Mouse (Mus musculus) hindbrain, embryonic 12.5 days (tissue): ENCODE data around the gene Itga11. TPM values are rescaled to one million over a fixed set of nuclear protein-coding genes. Genes with fewer than 3 reads are reported as not detected.
A peak's percentile ranks its signal among the peaks of the same experiment; 100 is the strongest.

ENCODE experiments used
- ATAC-seq: fragments of 200-750 bp; cut with Nextera tagmentation; 2 replicates; pipeline ENCODE4 v1.8.0; 2017; ENCODE audit warnings: moderate TSS enrichment; ENCODE audit not compliant: low FRiP score
- H3K27ac ChIP-seq: fragments of 300-500 bp; sonication (generic); 2 replicates; pipeline ENCODE4 v1.5.1; 2016; ENCODE audit warnings: mild to moderate bottlenecking
- H3K27me3 ChIP-seq: fragments of 300-500 bp; sonication (generic); 2 replicates; pipeline ENCODE4 v1.6.1; 2016; ENCODE audit warnings: mild to moderate bottlenecking
- H3K36me3 ChIP-seq: fragments of 300-500 bp; sonication (generic); 2 replicates; pipeline ENCODE4 v1.6.1; 2016; ENCODE audit warnings: mild to moderate bottlenecking
- H3K4me1 ChIP-seq: fragments of 300-500 bp; sonication (generic); 2 replicates; pipeline ENCODE4 v1.6.1; 2016
- H3K4me2 ChIP-seq: fragments of 300-500 bp; sonication (generic); replicated peaks from 2 replicates; pipeline ENCODE4 v1.6.1; 2016; ENCODE audit warnings: mild to moderate bottlenecking
- H3K4me3 ChIP-seq: fragments of 300-500 bp; sonication (generic); 2 replicates; pipeline ENCODE4 v1.5.1; 2016; ENCODE audit warnings: mild to moderate bottlenecking
- H3K9ac ChIP-seq: fragments of 300-500 bp; sonication (generic); 2 replicates; pipeline ENCODE4 v1.6.1; 2016; ENCODE audit warnings: mild to moderate bottlenecking, moderate library complexity
- H3K9me3 ChIP-seq: fragments of 300-500 bp; sonication (generic); replicated peaks from 2 replicates; pipeline ENCODE4 v1.6.1; 2016; ENCODE audit warnings: mild to moderate bottlenecking
- WGBS: fragments of 180-500 bp; shearing (Covaris S2); methylation state at CpG from one replicate; pipeline ENCODE4 v1.1.7; 2016; 5-methylcytosine and 5-hydroxymethylcytosine counted together
- polyA plus RNA-seq: library from polyadenylated mRNA; unstranded; fragments of >200 nt; fragmentation: Nextera tagmentation; extraction: Ambion mirVana; gene quantifications from 2 replicates; pipeline ENCODE4 v1.2.1, GENCODE M21; 2016

Gene Itga11
- polyA plus RNA-seq, 1 experiment from 2014 or later, result 4.6 TPM

DNA sequence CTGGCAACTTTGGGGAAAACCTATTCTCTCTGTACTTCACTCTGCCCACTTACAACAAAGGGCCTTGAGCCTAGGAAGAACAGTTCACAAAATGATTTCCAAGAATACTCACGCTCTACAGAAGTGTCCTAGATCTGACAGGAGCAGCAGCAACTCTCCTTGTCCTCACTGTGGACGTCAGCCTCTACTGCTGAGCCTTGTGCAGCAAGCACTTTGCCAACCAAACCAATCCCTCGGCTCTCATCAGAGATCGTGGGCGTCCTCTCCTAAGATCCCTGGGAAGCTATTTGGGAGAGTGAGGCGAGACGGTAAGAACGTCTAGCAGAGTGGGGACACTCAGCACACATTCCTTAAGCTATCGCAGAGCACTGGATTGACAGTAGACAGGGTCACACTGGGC, 17.6 kb downstream of the Itga11 start:
- no peak for ATAC-seq
- Histone ChIP-seq H3K4me3 (no peak overlapping the region), H3K36me3 (no peaks in the 10 kb centered on the region), H3K4me1 (0 out of 2 replicates have a peak, but pooled peaks cover 3% of the 10 kb centered on the region), H3K27ac (no peak overlapping the region), H3K9me3 (no peaks in the 10 kb centered on the region), H3K4me2 (no peak overlapping the region), H3K27me3 (no peaks in the 10 kb centered on the region), H3K9ac (no peak overlapping the region)
- 77% methylated on average over 9 of the region's 9 CpGs for WGBS

DNA sequence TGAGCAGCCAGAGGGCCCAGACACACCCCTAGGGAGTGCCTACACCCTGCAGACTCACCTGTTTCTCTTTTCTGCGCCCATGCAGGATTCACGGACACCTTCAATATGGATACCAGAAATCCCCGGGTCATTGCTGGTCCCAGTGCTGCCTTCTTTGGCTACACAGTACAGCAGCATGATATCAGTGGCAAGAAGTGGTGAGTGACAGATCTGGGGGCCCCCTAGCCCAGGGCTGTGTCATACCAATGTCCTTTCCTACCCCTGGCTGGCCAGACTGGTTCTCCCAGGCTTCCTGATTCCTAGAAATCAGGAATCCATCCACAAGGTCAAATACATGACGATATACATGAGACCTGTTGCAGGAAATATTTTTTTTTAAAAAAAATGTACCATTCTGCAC, 19.2 kb downstream of the Itga11 start:
- no peak for ATAC-seq
- Histone ChIP-seq H3K4me3 (no peak overlapping the region), H3K4me1 (0 out of 2 replicates have a peak, but pooled peaks cover 3% of the 10 kb centered on the region), H3K9ac (no peak overlapping the region), H3K4me2 (no peak overlapping the region), H3K27ac (no peak overlapping the region), H3K36me3 (no peaks in the 10 kb centered on the region), H3K27me3 (no peaks in the 10 kb centered on the region), H3K9me3 (no peaks in the 10 kb centered on the region)
- 84% methylated on average over 4 of the region's 4 CpGs for WGBS

DNA sequence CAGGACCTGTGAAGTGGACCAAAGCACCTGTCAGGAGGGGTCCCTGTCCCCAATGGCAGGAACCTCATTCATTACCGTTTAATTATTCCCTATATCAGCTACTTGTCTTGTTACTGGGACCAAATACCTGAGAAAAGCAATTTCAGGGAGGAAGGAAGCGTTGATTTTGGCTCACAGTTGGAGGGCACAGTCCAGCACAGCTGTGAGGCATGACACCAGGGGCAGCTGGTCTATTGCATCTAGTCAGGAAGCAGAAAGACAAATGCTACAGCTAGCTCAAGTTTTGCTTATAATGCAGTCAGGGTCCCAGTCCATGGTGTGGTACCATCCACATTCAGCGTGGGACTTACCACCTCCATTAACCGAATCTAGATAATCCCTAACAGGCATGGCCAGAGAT, 29.6 kb downstream of the Itga11 start:
- Histone ChIP-seq H3K27ac (no peak overlapping the region), H3K9ac (no peak overlapping the region), H3K9me3 (no peaks in the 10 kb centered on the region), H3K4me1 (peaks cover 13% of the 10 kb centered on the region), H3K4me2 (no peak overlapping the region), H3K4me3 (no peak overlapping the region), H3K27me3 (peaks cover 4% of the 10 kb centered on the region; the same call in 1 of the 2 replicates), H3K36me3 (no peaks in the 10 kb centered on the region)
- ATAC-seq, result no peak
- 86% methylated on average over 4 of the region's 4 CpGs for WGBS

DNA sequence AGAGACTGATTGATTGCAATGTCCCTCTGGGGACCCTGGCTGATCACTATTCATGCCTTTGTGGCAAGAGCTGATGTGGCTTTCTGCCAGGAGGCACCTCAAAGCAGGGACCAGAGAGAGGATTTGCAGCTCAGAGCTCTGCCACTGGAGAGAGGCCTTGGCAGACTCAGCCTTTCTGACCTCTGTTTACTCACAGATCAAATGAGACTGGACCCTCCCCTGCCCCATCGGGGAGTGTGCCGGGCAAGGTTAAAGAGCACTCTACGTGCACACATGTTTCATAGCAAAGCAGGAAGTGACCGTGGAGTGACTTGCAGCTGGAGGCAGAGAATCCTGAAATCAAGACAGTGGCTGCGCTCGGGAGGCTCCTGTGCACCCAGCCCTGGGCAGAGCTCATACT, 30.2 kb downstream of the Itga11 start:
- H3K36me3 ChIP-seq, result no peaks in the 10 kb centered on the region
- no peak for ATAC-seq
- no peaks in the 10 kb centered on the region for H3K9me3 ChIP-seq
- H3K4me3 ChIP-seq, result no peak overlapping the region
- WGBS, result 47% methylated on average over 6 of the region's 6 CpGs
- H3K27me3 ChIP-seq, result peaks cover 4% of the 10 kb centered on the region; the same call in 1 of the 2 replicates
- H3K9ac ChIP-seq, result no peak overlapping the region
- H3K27ac ChIP-seq, result 0 out of 2 replicates have a peak overlapping the region, but pooled peaks have one; percentile 30
- H3K4me1 ChIP-seq, result peaks cover 13% of the 10 kb centered on the region
- no peak overlapping the region for H3K4me2 ChIP-seq

DNA sequence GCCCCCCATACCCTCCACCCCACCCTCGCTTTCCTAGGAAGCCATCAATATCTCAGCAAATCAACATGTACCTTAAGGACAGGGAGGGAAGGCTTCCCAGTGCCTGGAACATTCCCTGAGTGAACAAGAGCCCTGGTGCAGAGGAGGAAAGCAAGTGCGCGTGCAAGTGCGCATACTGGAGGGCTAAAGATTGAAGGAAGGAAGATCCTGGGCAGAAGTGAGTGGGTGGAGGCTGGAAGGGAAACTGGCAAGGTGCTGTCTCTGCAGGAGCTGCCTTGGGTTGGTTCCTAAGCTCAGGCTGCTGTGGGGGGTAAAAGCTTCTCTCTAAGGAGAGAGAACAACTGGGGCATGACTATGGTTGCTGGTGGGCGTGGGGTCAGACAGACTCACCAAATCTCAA, 32.4 kb downstream of the Itga11 start:
- 0 out of 2 replicates have a peak, but pooled peaks cover 3% of the 10 kb centered on the region for H3K9me3 ChIP-seq
- no peak overlapping the region for H3K4me2 ChIP-seq
- no peak for ATAC-seq
- no peak overlapping the region for H3K4me3 ChIP-seq
- H3K27me3 ChIP-seq, result peaks cover 4% of the 10 kb centered on the region; the same call in 1 of the 2 replicates
- H3K36me3 ChIP-seq, result no peaks in the 10 kb centered on the region
- 84% methylated on average over 5 of the region's 5 CpGs for WGBS
- no peak overlapping the region for H3K27ac ChIP-seq
- no peak overlapping the region for H3K9ac ChIP-seq
- peaks cover 13% of the 10 kb centered on the region for H3K4me1 ChIP-seq

DNA sequence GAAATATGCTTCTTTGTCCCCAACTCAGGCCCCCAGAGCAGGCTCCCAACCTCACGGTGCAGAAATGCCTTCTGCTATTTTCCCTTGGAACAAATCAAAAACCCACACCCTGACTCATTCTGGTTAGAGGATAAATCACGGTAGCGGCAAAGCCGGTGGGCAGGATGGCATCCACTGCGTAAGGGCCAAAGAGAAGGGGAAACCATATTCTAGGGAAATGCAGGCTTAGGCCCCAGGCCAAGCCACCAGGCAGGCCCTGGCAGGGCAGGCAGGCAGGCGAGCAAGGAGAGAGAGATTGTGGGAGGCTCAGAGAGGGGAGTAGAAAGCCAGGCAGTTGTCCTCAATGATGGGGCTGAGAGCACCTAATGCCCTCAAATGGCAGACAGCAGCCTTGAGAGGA, 34.7 kb downstream of the Itga11 start:
- Histone ChIP-seq H3K27ac (no peak overlapping the region), H3K36me3 (no peaks in the 10 kb centered on the region), H3K27me3 (peaks cover 4% of the 10 kb centered on the region; the same call in 1 of the 2 replicates), H3K4me1 (peaks cover 13% of the 10 kb centered on the region), H3K9ac (no peak overlapping the region), H3K9me3 (0 out of 2 replicates have a peak, but pooled peaks cover 3% of the 10 kb centered on the region), H3K4me2 (no peak overlapping the region), H3K4me3 (no peak overlapping the region)
- ATAC-seq, result no peak
- WGBS, result 91% methylated on average over 6 of the region's 6 CpGs

DNA sequence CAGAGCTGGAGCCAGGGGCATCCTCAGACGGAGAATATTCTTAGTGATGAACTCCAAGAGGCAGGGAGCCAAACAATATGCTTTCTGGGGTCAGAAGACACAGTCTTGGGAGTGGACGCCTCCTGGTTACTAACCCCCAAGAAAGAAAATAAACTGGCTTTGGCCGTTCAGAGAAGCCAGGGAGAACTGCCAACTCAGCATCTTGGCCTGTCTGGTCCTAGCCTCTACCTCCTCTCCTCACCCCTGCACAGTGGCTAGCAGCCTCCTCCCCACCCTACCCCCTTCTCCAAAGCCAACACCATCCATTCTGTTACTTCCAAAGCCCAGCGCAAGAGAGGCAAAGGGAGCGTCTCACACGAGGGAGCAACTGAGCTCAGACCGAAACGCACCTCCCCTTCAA, 35.4 kb downstream of the Itga11 start:
- Histone ChIP-seq H3K4me1 (peaks cover 15% of the 10 kb centered on the region), H3K9me3 (0 out of 2 replicates have a peak, but pooled peaks cover 3% of the 10 kb centered on the region), H3K4me3 (no peak overlapping the region), H3K36me3 (no peaks in the 10 kb centered on the region), H3K27me3 (peaks cover 4% of the 10 kb centered on the region; the same call in 1 of the 2 replicates), H3K27ac (no peak overlapping the region; the same call in 1 of the 2 replicates), H3K9ac (no peak overlapping the region), H3K4me2 (no peak overlapping the region)
- no peak for ATAC-seq
- 80% methylated on average over 8 of the region's 8 CpGs for WGBS

DNA sequence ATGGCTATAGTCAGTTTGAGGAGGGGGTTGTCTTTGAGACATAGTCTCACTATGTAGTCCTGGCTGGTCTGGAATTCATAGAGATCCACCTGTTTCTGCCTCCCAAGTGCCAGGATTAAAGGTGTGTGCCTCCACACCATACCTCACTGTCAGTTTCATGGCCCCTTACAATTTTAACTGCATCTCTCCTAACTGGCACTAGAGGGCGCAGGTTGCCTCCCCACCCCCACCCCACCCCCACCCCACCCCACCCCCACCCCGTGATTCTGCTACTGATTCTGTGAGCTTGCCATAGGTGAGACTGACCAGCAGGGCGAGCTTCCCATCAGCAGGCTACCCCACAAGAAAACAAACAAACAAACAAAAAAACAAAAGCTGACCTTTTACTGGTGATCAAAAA, 36.7 kb downstream of the Itga11 start:
- ATAC-seq, result no peak
- 53% methylated on average over 3 of the region's 3 CpGs for WGBS

DNA sequence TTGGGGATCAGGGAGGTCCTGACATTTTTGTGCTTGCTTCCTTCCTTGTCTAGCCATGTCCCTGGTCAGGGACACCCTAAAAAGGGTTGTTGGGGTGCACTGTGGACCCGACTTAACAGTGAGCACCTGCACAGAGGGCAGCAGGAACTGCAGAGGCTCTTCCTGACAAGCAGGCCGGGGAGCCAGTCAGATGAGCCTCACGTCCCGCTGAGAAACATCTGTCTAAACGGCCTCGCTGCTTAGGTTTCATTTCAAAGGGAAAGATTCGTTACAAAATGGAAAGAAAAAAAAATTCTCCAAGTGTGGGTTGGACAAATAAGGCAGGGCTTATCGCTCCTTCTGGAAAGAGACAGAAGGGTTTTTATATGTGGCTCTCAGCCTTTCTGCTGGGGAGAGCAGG, 40.4 kb downstream of the Itga11 start:
- H3K4me2 ChIP-seq, result no peak overlapping the region
- no peak for ATAC-seq

More for the DNA sequence above, 36.7 kb downstream of the Itga11 start:
- Histone ChIP-seq H3K9ac (no peak overlapping the region), H3K27me3 (peaks cover 4% of the 10 kb centered on the region; the same call in 1 of the 2 replicates), H3K4me3 (no peak overlapping the region), H3K27ac (no peak overlapping the region), H3K9me3 (0 out of 2 replicates have a peak, but pooled peaks cover 3% of the 10 kb centered on the region), H3K4me1 (peaks cover 13% of the 10 kb centered on the region; the same call in 1 of the 2 replicates), H3K36me3 (no peaks in the 10 kb centered on the region), H3K4me2 (no peak overlapping the region)

DNA sequence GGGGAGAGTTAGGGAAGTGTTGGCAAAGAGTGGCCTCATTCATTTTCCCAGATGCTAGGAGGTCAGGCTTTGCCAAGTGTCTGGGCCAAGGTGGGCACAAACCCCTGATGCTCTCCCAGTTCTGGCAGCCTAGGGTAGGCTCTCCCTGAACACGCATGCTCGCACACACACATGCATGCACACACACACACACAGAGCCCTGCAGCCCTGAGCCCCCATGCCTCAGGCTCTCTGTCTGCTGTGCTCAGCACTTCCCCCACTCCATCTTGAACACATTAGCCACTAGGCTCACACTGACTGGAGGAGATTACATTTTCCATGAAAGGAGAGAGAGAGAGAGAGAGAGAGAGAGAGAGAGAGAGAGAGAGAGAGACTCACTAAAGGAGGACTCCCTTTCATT, 44.2 kb downstream of the Itga11 start:
- no peak for ATAC-seq
- peaks cover 21% of the 10 kb centered on the region for H3K4me1 ChIP-seq
- H3K27ac ChIP-seq, result no peak overlapping the region
- no peaks in the 10 kb centered on the region for H3K36me3 ChIP-seq
- 68% methylated on average over 2 of the region's 2 CpGs for WGBS
- H3K9ac ChIP-seq, result no peak overlapping the region
- no peaks in the 10 kb centered on the region for H3K27me3 ChIP-seq
- no peak overlapping the region for H3K4me3 ChIP-seq
- no peaks in the 10 kb centered on the region for H3K9me3 ChIP-seq
- H3K4me2 ChIP-seq, result no peak overlapping the region

More for the DNA sequence above, 40.4 kb downstream of the Itga11 start:
- Histone ChIP-seq H3K4me1 (peaks cover 14% of the 10 kb centered on the region; the same call in 1 of the 2 replicates), H3K9me3 (0 out of 2 replicates have a peak, but pooled peaks cover 3% of the 10 kb centered on the region), H3K36me3 (no peaks in the 10 kb centered on the region), H3K9ac (no peak overlapping the region; the same call in 1 of the 2 replicates), H3K27me3 (no peaks in the 10 kb centered on the region), H3K4me3 (no peak overlapping the region), H3K27ac (peak overlapping the region; percentile 46; the same call in 1 of the 2 replicates)
- 43% methylated on average over 8 of the region's 8 CpGs for WGBS

DNA sequence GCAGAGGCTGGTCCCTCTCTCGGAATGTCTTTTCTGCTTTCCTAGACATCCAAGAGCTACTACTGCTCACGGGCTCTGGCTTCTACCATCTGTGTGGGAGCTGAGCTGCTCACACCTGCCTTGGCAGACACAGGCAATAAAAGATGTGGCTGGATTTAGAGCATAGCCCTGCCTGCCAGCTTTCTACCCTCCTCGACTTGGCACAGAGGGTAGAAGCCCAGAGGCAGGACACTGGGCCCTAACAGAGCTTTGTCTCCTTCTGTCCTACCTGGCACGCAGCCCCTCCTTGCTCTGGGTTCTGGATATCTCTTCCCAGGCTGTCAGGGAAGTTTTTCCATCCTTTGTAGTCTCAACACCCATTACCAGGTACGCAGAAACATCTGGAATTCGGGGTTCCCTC, 45.1 kb downstream of the Itga11 start:
- H3K9me3 ChIP-seq, result no peaks in the 10 kb centered on the region
- no peak overlapping the region for H3K27ac ChIP-seq
- WGBS, result 76% methylated on average over 6 of the region's 6 CpGs
- no peak overlapping the region for H3K9ac ChIP-seq
- no peak overlapping the region for H3K4me3 ChIP-seq
- no peak for ATAC-seq
- no peaks in the 10 kb centered on the region for H3K27me3 ChIP-seq
- H3K4me1 ChIP-seq, result peaks cover 17% of the 10 kb centered on the region
- H3K4me2 ChIP-seq, result no peak overlapping the region
- H3K36me3 ChIP-seq, result no peaks in the 10 kb centered on the region

DNA sequence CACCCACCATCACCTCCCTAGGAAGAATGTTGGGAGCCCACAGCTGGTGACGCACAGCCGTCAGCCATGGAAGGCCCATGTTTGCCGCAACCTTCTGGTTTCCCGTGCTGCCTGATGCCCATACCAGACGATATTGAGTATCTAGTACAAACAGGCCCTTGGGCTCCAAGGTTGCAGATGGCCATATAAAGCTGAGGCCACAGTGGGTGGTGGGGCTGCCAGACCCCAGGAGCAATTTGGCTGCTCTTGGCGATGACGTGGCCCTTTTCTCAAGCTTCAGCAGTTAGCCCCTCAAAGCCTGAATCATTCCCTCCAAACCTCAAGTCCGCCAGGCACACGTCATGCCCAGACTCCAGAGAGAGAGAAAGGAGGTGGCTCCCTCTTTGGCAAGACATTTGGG, 46.5 kb downstream of the Itga11 start:
- Histone ChIP-seq H3K4me2 (no peak overlapping the region), H3K9ac (no peak overlapping the region), H3K27me3 (no peaks in the 10 kb centered on the region), H3K4me3 (no peak overlapping the region), H3K27ac (no peak overlapping the region), H3K9me3 (no peaks in the 10 kb centered on the region), H3K36me3 (no peaks in the 10 kb centered on the region), H3K4me1 (peaks cover 10% of the 10 kb centered on the region)
- no peak for ATAC-seq
- 85% methylated on average over 9 of the region's 9 CpGs for WGBS

DNA sequence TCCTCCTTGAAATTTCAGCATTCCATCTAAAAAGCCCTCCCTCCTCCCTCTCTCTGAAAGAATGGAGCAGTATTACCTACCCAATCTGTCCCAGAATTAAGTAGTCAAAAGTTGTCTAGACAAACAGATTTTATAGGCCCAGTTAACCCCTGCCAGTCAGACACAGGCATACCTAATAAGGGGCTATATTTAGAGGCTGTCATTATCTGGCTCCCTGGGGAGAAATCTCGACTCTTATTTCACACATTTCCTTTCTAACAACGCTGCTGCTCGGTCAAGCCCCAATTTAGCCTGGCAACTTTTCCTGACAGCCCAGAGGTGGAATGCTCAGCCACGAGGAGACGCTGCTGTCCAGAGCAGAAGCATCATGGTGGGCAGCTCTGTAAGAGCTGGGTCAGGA, 47.6 kb downstream of the Itga11 start:
- H3K9me3 ChIP-seq, result no peaks in the 10 kb centered on the region
- 33% methylated on average over 5 of the region's 5 CpGs for whole genome bisulfite sequencing
- no peak for ATAC-seq

More for the DNA sequence above, 47.6 kb downstream of the Itga11 start:
- H3K4me1 ChIP-seq, result peaks cover 7% of the 10 kb centered on the region; the same call in 1 of the 2 replicates
- H3K9ac ChIP-seq, result 0 out of 2 replicates have a peak overlapping the region, but pooled peaks have one; percentile 13
- no peak overlapping the region for H3K27ac ChIP-seq
- H3K4me2 ChIP-seq, result no peak overlapping the region
- H3K36me3 ChIP-seq, result no peaks in the 10 kb centered on the region
- H3K4me3 ChIP-seq, result no peak overlapping the region
- H3K27me3 ChIP-seq, result no peaks in the 10 kb centered on the region
